Mouse (Mus musculus) limb, embryonic 14.5 days (tissue): Measurements from ENCODE around the gene Slc43a2. TPM values are rescaled to one million over a fixed set of nuclear protein-coding genes. Genes with fewer than 3 reads are reported as not detected.
A peak's percentile ranks its signal among the peaks of the same experiment; 100 is the strongest.

Source experiments
- ATAC-seq: fragments of 200-750 bp; cut with Nextera tagmentation; 2 replicates; pipeline ENCODE4 v1.8.0; 2017; ENCODE audit warnings: low read depth, moderate number of reproducible peaks, moderate TSS enrichment; ENCODE audit not compliant: low FRiP score
- DNase-seq: peaks from one replicate; pipeline ENCODE4 v3.0.0-alpha.2; 2015; ENCODE audit warnings: low spot score
- H3K27ac ChIP-seq: fragments of 300-500 bp; sonication (generic); replicated peaks from 2 replicates; pipeline ENCODE4 v1.5.1; 2014; ENCODE audit warnings: low read depth, mild to moderate bottlenecking, low read length, moderate library complexity, mixed read lengths
- H3K27me3 ChIP-seq: fragments of 300-500 bp; sonication (generic); 2 replicates; pipeline ENCODE4 v1.6.1; 2014; ENCODE audit warnings: low read length, mixed read lengths; ENCODE audit not compliant: control insufficient read depth, insufficient read depth
- H3K36me3 ChIP-seq: fragments of 300-500 bp; sonication (generic); 2 replicates; pipeline ENCODE4 v1.6.1; 2014; ENCODE audit warnings: mild to moderate bottlenecking, low read length, moderate library complexity, mixed read lengths; ENCODE audit not compliant: control insufficient read depth, insufficient read depth
- H3K4me1 ChIP-seq: fragments of 300-500 bp; sonication (generic); 2 replicates; pipeline ENCODE4 v1.6.1; 2014; ENCODE audit warnings: antibody characterized with exemption, low read length, mixed read lengths; ENCODE audit not compliant: control insufficient read depth, insufficient read depth
- H3K4me2 ChIP-seq: fragments of 300-500 bp; sonication (generic); replicated peaks from 2 replicates; pipeline ENCODE4 v1.6.1; 2014; ENCODE audit warnings: low read depth, mild to moderate bottlenecking, low read length, moderate library complexity; ENCODE audit not compliant: severe bottlenecking
- H3K4me3 ChIP-seq: fragments of 300-500 bp; sonication (generic); replicated peaks from 2 replicates; pipeline ENCODE4 v1.5.1; 2014; ENCODE audit warnings: low read length
- H3K9ac ChIP-seq: fragments of 300-500 bp; sonication (generic); 2 replicates; pipeline ENCODE4 v1.6.1; 2014; ENCODE audit warnings: mild to moderate bottlenecking, low read depth, low read length, moderate library complexity; ENCODE audit not compliant: severe bottlenecking
- H3K9me3 ChIP-seq: fragments of 300-500 bp; sonication (generic); 2 replicates; pipeline ENCODE4 v1.6.1; 2016; ENCODE audit warnings: low read length; ENCODE audit not compliant: control insufficient read depth
- POLR2A ChIP-seq: fragments of 200-500 bp; IDR thresholded peaks from 2 replicates; pipeline ENCODE4 v1.8.0; 2012; ENCODE audit warnings: inconsistent platforms, mild to moderate bottlenecking, moderate library complexity, borderline replicate concordance; ENCODE audit not compliant: insufficient read depth, insufficient read length; ENCODE audit errors: extremely low read depth
- WGBS: fragments of 180-500 bp; shearing (Covaris S2); extraction: QIAGEN DNeasy Blood & Tissue Kit; methylation state at CpG from one replicate; pipeline ENCODE4 v1.1.7; 2014; 5-methylcytosine and 5-hydroxymethylcytosine counted together
- polyA plus RNA-seq, 2 experiments: library from polyadenylated mRNA; depleted of rRNA in 1 of 2; stranded (reverse) in 1 of 2; unstranded in 1 of 2; fragments of >200 nt; fragmentation: Nextera tagmentation in 1 of 2; extraction: Ambion mirVana in 1 of 2; gene quantifications; 2 replicates each; pipeline versions ENCODE4 v1.2.1 to v1.2.3; 2012 to 2014

Gene Slc43a2
- polyA plus RNA-seq (2012; rRNA removed), result 5.8 and 6.8 TPM in 2 replicates
- polyA plus RNA-seq (2014; fragmentation: Nextera tagmentation; extraction: Ambion mirVana), result 3.5 and 3.8 TPM in 2 replicates

DNA sequence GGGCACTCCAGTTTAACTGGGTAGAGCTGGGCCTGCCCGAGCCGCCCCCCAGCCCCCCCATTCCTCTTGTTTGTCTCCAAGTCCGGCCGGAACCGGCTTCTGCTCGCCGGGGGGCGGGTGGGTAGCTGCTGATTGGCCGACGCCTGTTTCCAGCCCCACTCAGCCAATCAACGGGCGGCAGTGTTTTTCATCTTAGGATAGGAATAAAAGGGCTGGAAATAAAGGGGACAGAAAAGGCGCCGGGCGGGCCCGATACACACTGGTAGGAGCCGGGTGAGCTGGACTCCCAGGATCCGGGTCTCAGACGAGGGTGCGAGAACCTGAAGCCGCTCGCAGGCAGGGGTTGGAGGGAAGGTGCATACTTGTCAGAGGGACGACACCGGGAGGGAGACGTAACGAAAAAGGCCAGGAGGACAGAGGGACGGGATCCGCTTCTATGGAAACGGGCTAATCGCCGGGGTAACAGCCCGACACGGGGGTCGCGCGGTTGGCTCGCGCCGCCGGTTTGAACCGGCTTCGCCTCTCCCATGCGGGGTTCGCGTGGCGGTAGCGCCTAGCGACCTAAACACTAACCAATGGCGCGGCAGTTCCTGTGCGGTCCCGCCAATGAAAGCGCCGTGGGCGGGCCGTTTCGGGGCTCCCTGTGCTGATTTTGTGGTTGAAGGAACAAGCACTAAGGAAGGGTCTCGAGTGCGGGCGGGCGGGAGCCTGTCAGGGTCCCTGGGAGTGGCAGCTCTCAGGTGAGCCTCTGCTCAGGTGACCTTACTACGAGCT lies at the start of gene Slc43a2:
Slc43a2 (plus strand) TSS at position 226 of the 774 bp plus-strand sequence.
- peak within 1 kb of the TSS; percentile 67 for H3K27ac ChIP-seq
- peaks cover 11% of the 10 kb centered on the region; the same call in 1 of the 2 replicates for H3K4me1 ChIP-seq
- WGBS, result under 1% methylated on average over 50 of the region's 62 CpGs
- no peaks in the 10 kb centered on the region for H3K27me3 ChIP-seq
- H3K36me3 ChIP-seq, result no peaks in the 10 kb centered on the region
- peak within 1 kb of the TSS; percentile 65 for H3K4me3 ChIP-seq
- H3K9me3 ChIP-seq, result no peaks in the 10 kb centered on the region
- peak within 1 kb of the TSS; percentile 99 for H3K4me2 ChIP-seq
- ATAC-seq, result peak; percentile 94
- peak within 1 kb of the TSS; percentile 74 for H3K9ac ChIP-seq
- DNase-seq, result peak; percentile 97
- no peak for TF ChIP-seq POLR2A

DNA sequence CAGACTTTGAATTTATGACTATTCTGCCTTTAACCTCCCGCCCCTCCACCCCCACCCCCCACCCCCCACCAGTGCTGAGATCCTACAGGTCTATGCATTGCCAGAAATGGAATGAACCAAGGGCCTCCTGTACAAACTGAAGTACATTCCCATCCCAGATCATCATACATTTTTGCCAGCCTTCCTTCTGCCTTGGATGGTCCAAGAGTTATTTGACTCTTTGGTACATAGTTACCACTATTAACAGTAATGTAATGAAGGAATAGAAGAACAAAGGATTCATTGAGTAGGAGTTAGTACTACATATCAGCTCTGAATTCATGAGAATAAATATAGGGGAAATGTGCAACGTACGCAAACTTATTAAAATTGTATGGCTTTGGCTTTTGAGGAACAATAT lies 45.3 kb upstream of the Slc43a2 start:
- peak overlapping the region; percentile 88 for H3K4me3 ChIP-seq
- WGBS, result 25% methylated on average over 3 of the region's 3 CpGs
- peak overlapping the region; percentile 36 for H3K4me2 ChIP-seq
- H3K27me3 ChIP-seq, result no peaks in the 10 kb centered on the region
- TF ChIP-seq POLR2A, result no peak
- H3K27ac ChIP-seq, result no peak overlapping the region
- peaks cover 7% of the 10 kb centered on the region for H3K4me1 ChIP-seq
- no peak overlapping the region for H3K9ac ChIP-seq
- DNase-seq, result no peak
- peaks cover 31% of the 10 kb centered on the region for H3K36me3 ChIP-seq
- peak; percentile 9; the same call in 1 of the 2 replicates for ATAC-seq
- H3K9me3 ChIP-seq, result no peaks in the 10 kb centered on the region

DNA sequence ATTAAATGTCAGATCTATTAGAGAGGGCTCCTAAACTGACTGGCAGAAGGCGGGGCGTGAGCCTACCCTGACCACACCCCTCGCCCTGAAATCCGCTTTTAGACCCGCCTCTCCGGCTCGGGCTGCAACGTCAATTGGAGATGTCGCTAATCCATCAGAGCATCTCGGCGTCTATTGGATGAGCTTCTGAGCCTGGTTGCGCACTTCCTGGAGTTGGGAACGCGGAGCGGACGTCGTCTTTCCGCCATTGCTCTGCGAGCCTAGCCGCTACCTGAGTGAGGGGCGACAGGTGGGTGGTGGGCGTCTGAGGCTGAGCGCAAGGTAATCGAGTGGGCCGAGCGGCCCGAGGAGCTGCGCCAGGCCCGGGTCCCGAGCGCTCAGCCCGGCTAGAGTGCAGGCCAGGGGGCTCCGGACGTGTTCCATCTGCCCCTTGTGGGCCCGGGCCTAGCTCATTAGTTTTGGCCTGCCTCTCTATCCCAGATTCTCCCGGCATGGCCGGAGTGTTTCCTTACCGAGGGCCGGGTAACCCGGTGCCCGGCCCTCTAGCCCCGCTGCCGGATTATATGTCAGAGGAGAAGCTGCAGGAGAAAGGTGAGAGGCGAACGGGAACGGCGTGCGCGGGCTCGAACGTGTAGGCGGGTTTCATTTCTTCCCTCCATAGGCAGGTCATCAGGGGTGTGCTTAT lies 44.8 kb upstream of the Slc43a2 start, which contains the start of gene Prpf8:
Prpf8 (plus strand) TSS at position 216 of the 685 bp plus-strand sequence.
- Histone ChIP-seq H3K4me3 (peak within 1 kb of the TSS; percentile 88), H3K9me3 (no peaks in the 10 kb centered on the region), H3K27me3 (no peaks in the 10 kb centered on the region), H3K36me3 (peaks cover 37% of the 10 kb centered on the region), H3K9ac (peak within 1 kb of the TSS; percentile 97), H3K4me2 (peak within 1 kb of the TSS; percentile 71), H3K4me1 (peaks cover 7% of the 10 kb centered on the region), H3K27ac (peak within 1 kb of the TSS; percentile 76)
- TF ChIP-seq POLR2A, result 0 out of 2 replicates have a peak, but pooled peaks have one; percentile 57
- DNase-seq (peak; percentile 97), ATAC-seq (peak; percentile 100)
- under 1% methylated on average over 48 of the region's 52 CpGs for WGBS

DNA sequence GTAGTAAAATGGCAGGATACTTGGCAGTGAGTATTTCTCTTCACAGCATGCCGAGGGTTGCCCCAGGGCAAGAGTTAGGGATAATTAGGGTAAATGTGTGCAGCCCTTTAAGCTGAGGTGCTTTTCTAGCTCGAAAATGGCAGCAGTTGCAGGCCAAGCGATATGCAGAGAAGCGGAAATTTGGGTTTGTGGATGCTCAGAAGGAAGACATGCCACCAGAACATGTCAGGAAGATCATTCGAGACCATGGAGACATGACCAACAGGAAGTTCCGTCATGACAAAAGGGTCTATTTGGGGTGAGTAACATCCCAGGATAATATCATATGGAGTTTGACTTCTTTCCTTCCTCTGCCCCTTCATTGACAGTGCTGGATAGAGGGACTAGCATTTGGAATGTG lies 44.0 kb upstream of the Slc43a2 start:
- peaks cover 7% of the 10 kb centered on the region for H3K4me1 ChIP-seq
- no peak for TF ChIP-seq POLR2A
- no peaks in the 10 kb centered on the region for H3K27me3 ChIP-seq
- WGBS, result 36% methylated on average over 6 of the region's 6 CpGs
- H3K9ac ChIP-seq, result peak overlapping the region; percentile 97
- DNase-seq (no peak), ATAC-seq (no peak)
- H3K4me3 ChIP-seq, result peak overlapping the region; percentile 88
- H3K36me3 ChIP-seq, result peaks cover 44% of the 10 kb centered on the region
- no peak overlapping the region for H3K27ac ChIP-seq
- H3K4me2 ChIP-seq, result peak overlapping the region; percentile 71
- H3K9me3 ChIP-seq, result no peaks in the 10 kb centered on the region

DNA sequence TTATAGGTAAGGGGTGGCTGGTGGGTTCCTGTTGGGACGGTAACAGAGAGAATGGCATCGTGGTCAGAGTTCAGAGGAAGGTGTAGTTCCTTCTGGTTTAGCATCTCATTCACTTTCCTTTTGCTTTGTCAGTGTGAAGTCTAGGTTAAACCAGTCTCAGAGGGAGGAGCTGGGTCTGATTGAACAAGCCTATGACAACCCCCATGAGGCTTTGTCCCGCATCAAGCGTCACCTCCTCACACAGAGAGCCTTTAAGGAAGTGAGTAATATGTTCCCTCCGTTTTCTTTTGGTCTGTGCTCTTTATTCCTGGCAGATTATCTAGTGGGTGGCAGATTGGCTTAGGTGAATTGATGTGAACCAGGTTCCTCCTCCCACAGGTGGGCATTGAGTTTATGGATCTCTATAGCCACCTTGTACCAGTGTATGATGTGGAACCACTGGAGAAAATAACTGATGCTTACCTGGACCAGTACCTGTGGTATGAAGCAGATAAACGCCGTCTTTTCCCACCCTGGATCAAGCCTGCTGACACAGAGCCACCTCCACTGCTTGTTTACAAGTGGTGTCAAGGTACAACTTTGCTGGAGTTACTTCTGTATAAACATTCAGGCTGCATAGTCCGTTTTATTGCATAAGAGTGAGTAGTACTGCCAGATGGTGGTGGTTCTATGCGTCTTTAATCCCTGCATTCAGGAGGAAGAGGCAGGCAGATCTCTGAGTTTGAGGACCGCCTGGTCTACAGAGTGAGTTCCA lies 37.0 kb upstream of the Slc43a2 start:
- no peak overlapping the region for H3K4me2 ChIP-seq
- no peak overlapping the region for H3K27ac ChIP-seq
- TF ChIP-seq POLR2A, result no peak
- H3K36me3 ChIP-seq, result peaks cover 99% of the 10 kb centered on the region
- H3K27me3 ChIP-seq, result no peaks in the 10 kb centered on the region
- no peak overlapping the region for H3K4me3 ChIP-seq
- no peak overlapping the region for H3K9ac ChIP-seq
- DNase-seq (no peak), ATAC-seq (no peak)
- H3K9me3 ChIP-seq, result no peaks in the 10 kb centered on the region
- 91% methylated on average over 10 of the region's 10 CpGs for WGBS
- H3K4me1 ChIP-seq, result no peaks in the 10 kb centered on the region
